Mouse (Mus musculus): ENCODE results near the gene 9930021J03Rik. TPM values are rescaled to one million over a fixed set of nuclear protein-coding genes. Genes with fewer than 3 reads are reported as not detected.

The 9930021J03Rik gene
- polyA plus RNA-seq, 1 experiment from 2014 or later = 7.1 TPM

DNA sequence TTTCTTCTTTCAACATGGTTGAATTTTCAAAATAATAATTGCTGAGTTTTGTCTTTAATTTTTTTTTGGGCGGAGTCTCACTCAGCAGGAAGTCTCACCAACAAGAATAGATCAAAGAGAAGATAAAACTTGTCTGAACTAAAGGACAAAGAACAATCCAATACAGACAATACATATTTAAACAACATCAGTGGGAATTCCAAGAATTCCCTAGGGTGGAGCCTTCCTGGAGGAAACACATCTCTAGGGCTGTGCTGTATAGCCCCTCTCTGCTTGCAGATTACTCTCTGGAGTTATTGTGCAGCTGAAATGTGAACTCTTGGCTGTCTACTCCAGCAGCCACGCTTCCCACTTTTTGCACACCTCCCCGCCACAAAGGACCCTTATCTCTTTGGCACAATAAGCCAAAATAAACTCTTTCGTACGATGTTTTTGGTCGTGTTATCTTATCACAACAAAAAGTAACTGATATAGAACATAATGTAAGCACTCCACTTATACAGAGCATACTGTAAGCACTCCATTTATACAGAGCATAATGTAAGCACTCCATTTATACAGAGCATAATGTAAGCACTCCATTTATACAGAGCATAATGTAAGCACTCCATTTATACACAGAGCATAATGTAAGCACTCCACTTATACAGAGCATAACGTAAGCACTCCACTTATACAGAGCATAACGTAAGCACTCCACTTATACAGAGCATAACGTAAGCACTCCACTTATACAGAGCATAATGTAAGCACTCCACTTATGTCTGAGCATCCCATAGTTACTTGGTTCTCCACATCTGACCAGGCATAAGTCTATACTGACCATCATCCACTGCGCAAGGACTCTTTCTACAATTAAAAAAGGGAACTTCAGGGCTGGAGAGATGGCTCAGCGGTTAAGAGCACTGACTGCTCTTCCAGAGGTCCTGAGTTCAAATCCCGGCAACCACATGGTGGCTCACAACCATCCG is 125.3 kb downstream of the 9930021J03Rik start:
- no peak for ATAC-seq
- no peaks in the 10 kb centered on the region for H3K27me3 ChIP-seq (replicated peaks; ENCODE audit: control insufficient read depth, insufficient read depth, low read length)
- 81% methylated on average over 13 of the region's 13 CpGs for WGBS
- H3K27ac ChIP-seq (ENCODE audit: low read length) = no peak overlapping the region
- H3K36me3 ChIP-seq (ENCODE audit: control insufficient read depth, insufficient read depth) = no peaks in the 10 kb centered on the region
- H3K4me2 ChIP-seq (ENCODE audit: low read length) = no peak overlapping the region
- H3K9me3 ChIP-seq (ENCODE audit: control insufficient read depth, low read length) = no peaks in the 10 kb centered on the region; the same call in 1 of the 2 replicates
- no peak overlapping the region for H3K9ac ChIP-seq (replicated peaks; ENCODE audit: low read depth, low read length)
- no peak overlapping the region for H3K4me3 ChIP-seq (replicated peaks; ENCODE audit: low read length)
- H3K4me1 ChIP-seq (replicated peaks; ENCODE audit: control insufficient read depth, insufficient read depth, low read length) = no peaks in the 10 kb centered on the region

GRCm38 (mm10) chr19:29678181-29678778 is 127.5 kb downstream of the 9930021J03Rik start:
- Histone ChIP-seq H3K27ac (ENCODE audit: low read length) (no peak overlapping the region), H3K4me3 (replicated peaks; ENCODE audit: low read length) (no peak overlapping the region), H3K36me3 (ENCODE audit: control insufficient read depth, insufficient read depth) (no peaks in the 10 kb centered on the region), H3K9ac (replicated peaks; ENCODE audit: low read depth, low read length) (no peak overlapping the region), H3K9me3 (ENCODE audit: control insufficient read depth, low read length) (no peaks in the 10 kb centered on the region), H3K4me2 (ENCODE audit: low read length) (no peak overlapping the region), H3K27me3 (replicated peaks; ENCODE audit: control insufficient read depth, insufficient read depth, low read length) (no peaks in the 10 kb centered on the region), H3K4me1 (replicated peaks; ENCODE audit: control insufficient read depth, insufficient read depth, low read length) (no peaks in the 10 kb centered on the region)
- WGBS = 84% methylated on average over 6 of the region's 6 CpGs
- no peak for ATAC-seq

DNA sequence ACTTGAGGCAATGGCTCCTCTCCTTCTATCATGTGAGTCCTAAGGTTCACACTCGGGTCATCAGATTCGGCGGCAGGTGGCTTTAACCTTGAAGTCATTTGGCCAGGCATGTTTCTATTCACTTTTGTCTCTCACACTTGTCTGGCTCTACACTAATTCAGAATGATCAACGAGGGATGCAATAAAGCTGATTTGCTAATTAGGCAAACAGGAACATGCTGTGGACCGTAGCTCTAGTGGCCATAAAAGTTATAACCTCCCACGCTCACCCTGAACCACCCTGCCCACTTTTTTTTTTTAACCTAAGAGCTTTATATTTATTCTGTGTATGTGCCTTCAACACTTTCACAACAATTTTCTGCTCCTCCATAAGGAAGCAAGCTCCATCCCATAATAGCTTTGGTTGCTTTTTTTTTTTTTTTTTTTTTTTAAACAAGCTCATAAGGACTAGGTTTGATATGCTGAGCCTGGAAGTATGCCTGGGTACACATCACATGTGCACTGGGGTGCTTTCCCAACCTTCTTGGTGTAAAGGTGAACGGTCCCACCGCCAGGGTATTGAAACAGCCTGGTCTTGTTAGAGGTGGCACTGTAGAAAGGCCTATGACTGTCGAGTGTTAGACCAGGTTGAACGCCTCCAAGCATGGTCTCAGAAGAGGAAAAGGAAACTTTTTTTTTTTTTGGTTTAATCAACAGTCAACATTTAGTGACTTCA is 129.2 kb downstream of the 9930021J03Rik start:
- Histone ChIP-seq H3K4me3 (replicated peaks; ENCODE audit: low read length) (no peak overlapping the region), H3K9ac (replicated peaks; ENCODE audit: low read depth, low read length) (no peak overlapping the region), H3K4me1 (replicated peaks; ENCODE audit: control insufficient read depth, insufficient read depth, low read length) (no peaks in the 10 kb centered on the region), H3K27me3 (replicated peaks; ENCODE audit: control insufficient read depth, insufficient read depth, low read length) (no peaks in the 10 kb centered on the region), H3K9me3 (ENCODE audit: control insufficient read depth, low read length) (no peaks in the 10 kb centered on the region), H3K36me3 (ENCODE audit: control insufficient read depth, insufficient read depth) (no peaks in the 10 kb centered on the region), H3K4me2 (ENCODE audit: low read length) (no peak overlapping the region), H3K27ac (ENCODE audit: low read length) (no peak overlapping the region)
- no peak for ATAC-seq
- WGBS = 75% methylated on average over 10 of the region's 10 CpGs

DNA sequence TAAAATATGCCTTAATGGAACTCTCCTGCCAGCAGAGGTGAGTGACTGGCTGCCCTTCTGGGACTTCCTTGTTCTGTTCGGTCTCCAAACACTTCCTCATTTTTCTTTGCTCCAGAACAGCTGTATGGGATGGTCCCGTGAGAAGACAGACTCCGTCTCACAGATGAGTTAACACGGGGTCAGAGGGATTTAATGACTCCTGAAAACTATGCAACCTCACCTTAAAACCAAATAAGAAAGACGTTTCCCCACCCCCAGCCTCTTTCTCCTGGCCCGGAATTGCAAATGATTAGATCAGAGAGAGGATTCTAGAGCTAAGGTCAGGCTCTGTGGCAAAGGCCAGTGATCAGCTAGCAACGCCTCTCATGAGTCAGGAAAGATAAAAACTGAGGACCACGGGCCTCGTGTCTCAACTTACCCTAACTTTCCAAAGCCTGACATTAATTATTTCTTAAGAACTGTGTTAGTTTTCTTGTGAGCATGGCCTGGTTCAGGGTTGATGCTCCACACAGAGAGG is 130.2 kb downstream of the 9930021J03Rik start:
- WGBS = 81% methylated on average over 9 of the region's 9 CpGs
- ATAC-seq = no peak
- no peaks in the 10 kb centered on the region for H3K9me3 ChIP-seq (ENCODE audit: control insufficient read depth, low read length)

DNA sequence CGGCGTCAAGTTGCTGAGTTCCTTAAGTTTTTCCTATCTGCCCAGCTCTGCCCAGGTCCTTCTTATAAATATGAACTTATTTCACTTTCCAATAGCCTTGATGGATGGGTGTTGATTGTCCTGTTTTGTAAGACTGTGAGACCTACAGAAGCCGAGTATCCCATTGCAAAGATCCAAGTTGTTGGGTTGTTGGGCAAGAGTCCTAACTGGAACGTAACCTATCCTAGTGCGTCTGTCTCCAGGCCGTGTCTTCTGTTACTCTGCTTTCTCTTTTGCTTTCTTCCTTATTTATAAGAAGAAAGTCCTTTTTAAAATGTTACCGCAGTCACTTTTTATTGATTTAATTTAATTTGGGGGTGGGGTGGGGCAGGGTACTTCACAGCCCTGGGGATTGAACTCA is 130.8 kb downstream of the 9930021J03Rik start:
- 93% methylated on average over 7 of the region's 7 CpGs for WGBS
- Histone ChIP-seq H3K9me3 (ENCODE audit: control insufficient read depth, low read length) (no peaks in the 10 kb centered on the region), H3K27ac (ENCODE audit: low read length) (no peak overlapping the region), H3K9ac (replicated peaks; ENCODE audit: low read depth, low read length) (no peak overlapping the region), H3K36me3 (ENCODE audit: control insufficient read depth, insufficient read depth) (no peaks in the 10 kb centered on the region), H3K4me2 (ENCODE audit: low read length) (no peak overlapping the region), H3K4me3 (replicated peaks; ENCODE audit: low read length) (no peak overlapping the region), H3K4me1 (replicated peaks; ENCODE audit: control insufficient read depth, insufficient read depth, low read length) (no peaks in the 10 kb centered on the region), H3K27me3 (replicated peaks; ENCODE audit: control insufficient read depth, insufficient read depth, low read length) (no peaks in the 10 kb centered on the region)
- no peak for ATAC-seq

More for the DNA sequence above, 130.2 kb downstream of the 9930021J03Rik start:
- Histone ChIP-seq H3K27me3 (replicated peaks; ENCODE audit: control insufficient read depth, insufficient read depth, low read length) (no peaks in the 10 kb centered on the region), H3K36me3 (ENCODE audit: control insufficient read depth, insufficient read depth) (no peaks in the 10 kb centered on the region), H3K27ac (ENCODE audit: low read length) (no peak overlapping the region), H3K4me3 (replicated peaks; ENCODE audit: low read length) (no peak overlapping the region), H3K4me2 (ENCODE audit: low read length) (no peak overlapping the region), H3K4me1 (replicated peaks; ENCODE audit: control insufficient read depth, insufficient read depth, low read length) (no peaks in the 10 kb centered on the region), H3K9ac (replicated peaks; ENCODE audit: low read depth, low read length) (no peak overlapping the region)

DNA sequence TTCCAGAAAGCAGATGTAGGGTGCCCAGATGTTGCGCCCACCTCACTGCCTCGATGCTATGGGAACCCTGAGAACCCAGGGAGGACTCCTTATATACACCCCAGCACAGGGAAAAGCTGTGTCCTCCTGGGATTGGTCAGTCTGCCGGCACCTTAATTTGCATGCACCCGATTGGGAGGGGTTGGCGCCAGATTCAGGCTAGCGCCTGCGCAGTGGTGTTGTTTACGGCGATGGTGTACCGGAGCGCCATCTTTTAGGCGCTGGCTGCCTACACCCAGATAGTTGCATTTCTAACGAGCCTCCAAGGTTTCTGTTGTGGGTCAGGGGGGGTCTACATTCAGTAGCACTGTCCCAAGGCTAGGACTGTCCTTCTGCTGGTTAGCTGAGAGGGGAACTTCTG is 133.1 kb downstream of the 9930021J03Rik start:
- H3K4me1 ChIP-seq (replicated peaks; ENCODE audit: control insufficient read depth, insufficient read depth, low read length) = no peaks in the 10 kb centered on the region
- H3K9me3 ChIP-seq (ENCODE audit: control insufficient read depth, low read length) = no peaks in the 10 kb centered on the region
- no peaks in the 10 kb centered on the region for H3K36me3 ChIP-seq (ENCODE audit: control insufficient read depth, insufficient read depth)
- H3K27ac ChIP-seq (ENCODE audit: low read length) = no peak overlapping the region
- no peak for ATAC-seq
- H3K4me3 ChIP-seq (replicated peaks; ENCODE audit: low read length) = no peak overlapping the region
- H3K27me3 ChIP-seq (replicated peaks; ENCODE audit: control insufficient read depth, insufficient read depth, low read length) = no peaks in the 10 kb centered on the region
- WGBS = 93% methylated on average over 13 of the region's 13 CpGs
- no peak overlapping the region for H3K9ac ChIP-seq (replicated peaks; ENCODE audit: low read depth, low read length)
- no peak overlapping the region for H3K4me2 ChIP-seq (ENCODE audit: low read length)

GRCm38 (mm10) chr19:29671160-29671559 is 134.6 kb downstream of the 9930021J03Rik start:
- Histone ChIP-seq H3K4me1 (replicated peaks; ENCODE audit: control insufficient read depth, insufficient read depth, low read length) (no peaks in the 10 kb centered on the region), H3K9me3 (ENCODE audit: control insufficient read depth, low read length) (no peaks in the 10 kb centered on the region), H3K27ac (ENCODE audit: low read length) (no peak overlapping the region), H3K4me3 (replicated peaks; ENCODE audit: low read length) (no peak overlapping the region), H3K36me3 (ENCODE audit: control insufficient read depth, insufficient read depth) (no peaks in the 10 kb centered on the region), H3K9ac (replicated peaks; ENCODE audit: low read depth, low read length) (no peak overlapping the region), H3K27me3 (replicated peaks; ENCODE audit: control insufficient read depth, insufficient read depth, low read length) (no peaks in the 10 kb centered on the region), H3K4me2 (ENCODE audit: low read length) (no peak overlapping the region)
- ATAC-seq = no peak
- WGBS = 81% methylated on average over 2 of the region's 2 CpGs

DNA sequence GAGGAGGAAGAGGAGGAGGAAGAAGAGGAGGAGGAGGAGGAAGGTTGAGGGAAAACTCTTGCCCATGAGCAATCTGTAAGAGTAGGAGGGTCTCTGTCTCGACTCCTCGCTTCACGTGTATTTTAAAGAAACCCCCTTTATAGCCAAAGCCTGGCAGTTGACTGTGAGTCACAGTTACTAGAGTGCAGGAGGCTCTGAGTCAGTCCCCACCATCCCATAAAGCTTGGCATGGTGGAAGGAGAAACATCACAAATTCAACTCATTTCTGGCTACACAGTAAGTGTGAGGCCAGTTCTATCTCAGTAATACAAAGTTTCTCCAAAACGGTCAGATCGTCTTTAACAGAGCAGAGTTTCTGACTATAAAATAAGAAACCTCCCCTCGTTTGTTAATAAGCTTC is 135.5 kb downstream of the 9930021J03Rik start:
- Histone ChIP-seq H3K4me1 (replicated peaks; ENCODE audit: control insufficient read depth, insufficient read depth, low read length) (no peaks in the 10 kb centered on the region), H3K27me3 (replicated peaks; ENCODE audit: control insufficient read depth, insufficient read depth, low read length) (no peaks in the 10 kb centered on the region), H3K27ac (ENCODE audit: low read length) (no peak overlapping the region), H3K4me3 (replicated peaks; ENCODE audit: low read length) (no peak overlapping the region), H3K4me2 (ENCODE audit: low read length) (no peak overlapping the region), H3K9ac (replicated peaks; ENCODE audit: low read depth, low read length) (no peak overlapping the region), H3K9me3 (ENCODE audit: control insufficient read depth, low read length) (no peaks in the 10 kb centered on the region), H3K36me3 (ENCODE audit: control insufficient read depth, insufficient read depth) (no peaks in the 10 kb centered on the region)
- WGBS = 91% methylated on average over 6 of the region's 6 CpGs
- ATAC-seq = no peak

- 94% methylated on average over 7 of the region's 7 CpGs for WGBS
- Histone ChIP-seq H3K4me3 (replicated peaks; ENCODE audit: low read length) (no peak overlapping the region), H3K9me3 (ENCODE audit: control insufficient read depth, low read length) (no peaks in the 10 kb centered on the region), H3K36me3 (ENCODE audit: control insufficient read depth, insufficient read depth) (no peaks in the 10 kb centered on the region), H3K27ac (ENCODE audit: low read length) (no peak overlapping the region), H3K4me1 (replicated peaks; ENCODE audit: control insufficient read depth, insufficient read depth, low read length) (no peaks in the 10 kb centered on the region), H3K4me2 (ENCODE audit: low read length) (no peak overlapping the region), H3K9ac (replicated peaks; ENCODE audit: low read depth, low read length) (no peak overlapping the region), H3K27me3 (replicated peaks; ENCODE audit: control insufficient read depth, insufficient read depth, low read length) (no peaks in the 10 kb centered on the region)
- ATAC-seq = no peak
These were observed 137.7 kb downstream of the 9930021J03Rik start for GRCm38 (mm10) chr19:29668135-29668534.
